Mouse (Mus musculus) yolk sac, embryonic 10.5 days (tissue): ENCODE data around the gene Aebp1.

Experiments used
- DNase-seq: peaks from one replicate; pipeline ENCODE4 v3.0.0-alpha.2; 2017; ENCODE audit warnings: low spot score

Gene Aebp1

DNA sequence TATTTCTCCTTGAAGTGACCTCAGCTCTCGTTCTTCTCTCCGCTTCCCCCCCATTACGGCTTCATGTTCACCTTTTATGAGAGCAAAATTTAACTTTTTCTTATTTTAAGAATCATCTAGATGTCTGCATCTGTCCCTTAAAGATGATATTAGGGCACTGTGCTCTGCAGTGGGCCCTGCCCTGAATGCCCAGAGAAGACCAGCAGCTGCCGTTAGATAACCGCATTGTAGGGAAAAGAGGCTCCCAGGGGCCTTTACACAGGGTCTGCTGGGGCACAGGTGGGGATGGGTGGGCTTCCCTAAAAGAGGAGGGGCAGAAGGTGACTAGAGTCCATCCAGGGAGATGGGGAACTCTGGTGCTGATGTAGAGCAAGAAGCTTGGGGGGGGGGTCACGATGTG is 32.1 kb downstream of the Aebp1 start:
- DNase-seq, result no peak

GRCm38 (mm10) chr11:5897230-5897629 is 35.5 kb downstream of the Aebp1 start:
- no peak for DNase-seq

DNA sequence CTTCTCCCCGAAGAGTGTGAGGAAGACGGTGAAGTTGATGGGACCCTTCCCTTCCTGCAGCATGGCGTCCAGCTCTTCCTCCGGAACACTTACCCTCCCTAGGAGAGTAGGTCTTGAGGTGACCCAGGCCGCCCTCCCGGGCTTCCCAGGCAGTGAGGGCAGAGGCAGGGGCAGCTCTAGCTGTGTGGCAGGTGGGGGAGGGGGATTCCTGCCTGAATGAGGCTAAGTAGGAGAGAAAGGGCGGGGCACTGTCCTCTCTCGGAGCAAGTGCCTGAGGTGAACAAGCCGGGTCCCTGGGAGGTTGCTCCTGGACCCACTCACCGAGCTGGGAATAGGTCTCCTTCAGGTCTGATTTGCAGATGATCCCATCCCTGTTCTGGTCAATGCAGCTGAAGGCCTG is 36.1 kb downstream of the Aebp1 start:
- DNase-seq, result no peak

- no peak for DNase-seq
Measured at GRCm38 (mm10) chr11:5898531-5898930, 36.8 kb downstream of the Aebp1 start, which contains the start of gene Myl7. TSS of gene Myl7 (minus strand) at chr11:5898782.

DNA sequence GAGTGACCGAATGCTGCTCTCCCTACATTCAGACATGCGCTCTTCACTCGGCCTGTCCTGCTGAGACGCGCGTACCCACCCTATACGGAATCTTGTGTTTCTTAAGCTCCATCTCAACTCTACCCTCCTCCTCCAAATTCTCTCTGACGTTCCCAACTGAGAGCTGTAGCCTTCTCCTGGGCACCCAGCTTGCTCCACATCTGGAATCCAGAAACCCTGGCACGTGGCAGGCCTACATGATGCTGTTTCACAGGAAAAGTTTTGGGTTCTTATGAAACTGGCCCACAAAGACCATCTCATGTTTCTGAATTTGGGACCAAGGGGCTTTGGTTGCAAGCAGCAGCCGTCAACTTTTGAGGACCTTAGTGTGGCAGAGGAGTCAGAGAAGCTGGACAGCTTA is 37.5 kb downstream of the Aebp1 start:
- DNase-seq, result no peak

DNA sequence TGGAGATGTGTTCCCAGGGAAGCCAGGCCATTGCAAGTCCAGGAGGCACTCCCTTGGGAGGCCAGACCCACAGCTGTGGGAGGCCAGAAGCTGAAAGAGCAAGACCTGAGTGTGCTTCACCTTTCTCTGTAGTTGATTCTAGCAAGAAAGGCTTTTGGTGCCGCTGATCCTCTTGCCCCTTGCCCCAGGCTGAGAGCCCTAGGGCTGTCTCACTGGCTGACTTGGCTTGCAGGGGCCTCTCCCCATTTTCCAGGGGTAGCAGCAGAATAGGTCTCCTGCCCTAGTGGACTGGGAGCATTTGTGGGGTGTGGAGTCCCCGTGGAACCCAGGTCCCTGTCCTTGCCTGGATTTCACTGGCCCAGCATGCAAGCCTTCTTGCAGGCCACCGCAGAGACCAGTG is 39.6 kb downstream of the Aebp1 start:
- no peak for DNase-seq

GRCm38 (mm10) chr11:5901950-5902349 is 40.2 kb downstream of the Aebp1 start:
- DNase-seq, result peak; percentile 30

DNA sequence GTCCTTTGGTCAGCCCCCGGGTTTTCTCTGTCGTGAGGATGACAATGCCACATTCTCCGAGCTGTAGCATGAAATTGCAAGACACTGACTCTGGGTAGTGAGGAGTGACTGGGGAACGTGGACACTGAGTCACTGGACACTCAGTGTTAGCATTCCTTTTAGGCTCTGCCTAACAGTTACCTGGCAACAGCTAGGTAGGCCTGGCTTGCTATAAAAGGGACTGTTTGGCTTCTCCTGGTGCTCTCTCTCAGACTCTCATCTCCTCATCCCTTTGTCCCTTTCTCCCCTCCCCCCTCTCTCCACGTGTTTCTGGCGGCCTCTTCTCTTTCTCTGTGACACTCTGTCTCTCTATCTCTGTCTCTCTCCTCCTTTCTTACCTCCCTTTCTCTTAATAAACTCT is 40.6 kb downstream of the Aebp1 start:
- no peak for DNase-seq

- DNase-seq, result no peak
Measured at GRCm38 (mm10) chr11:5903844-5904243, 42.1 kb downstream of the Aebp1 start.

GRCm38 (mm10) chr11:5904357-5904756 is 42.6 kb downstream of the Aebp1 start:
- no peak for DNase-seq

DNA sequence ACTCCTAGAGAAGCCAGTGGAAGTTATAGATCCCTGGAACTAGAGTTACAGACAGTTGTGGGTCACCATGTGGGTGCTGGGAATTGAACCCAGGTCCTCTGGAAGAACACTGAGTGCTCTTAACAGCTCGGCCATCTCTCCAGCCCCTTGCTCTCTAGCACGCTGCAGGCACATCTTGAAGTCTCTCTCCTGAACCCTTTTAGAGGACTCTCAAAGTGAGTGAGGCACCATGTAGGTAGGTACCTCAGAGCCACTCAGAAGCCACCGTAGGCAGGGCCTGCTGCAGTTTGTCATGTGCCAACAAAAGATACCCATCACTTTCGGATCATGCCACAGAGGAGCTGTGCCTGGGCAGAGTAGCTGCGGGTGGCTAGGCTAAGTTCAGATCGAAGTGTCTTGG is 43.1 kb downstream of the Aebp1 start:
- DNase-seq, result no peak

- no peak for DNase-seq
Measured at GRCm38 (mm10) chr11:5905778-5906518, 44.2 kb downstream of the Aebp1 start.

DNA sequence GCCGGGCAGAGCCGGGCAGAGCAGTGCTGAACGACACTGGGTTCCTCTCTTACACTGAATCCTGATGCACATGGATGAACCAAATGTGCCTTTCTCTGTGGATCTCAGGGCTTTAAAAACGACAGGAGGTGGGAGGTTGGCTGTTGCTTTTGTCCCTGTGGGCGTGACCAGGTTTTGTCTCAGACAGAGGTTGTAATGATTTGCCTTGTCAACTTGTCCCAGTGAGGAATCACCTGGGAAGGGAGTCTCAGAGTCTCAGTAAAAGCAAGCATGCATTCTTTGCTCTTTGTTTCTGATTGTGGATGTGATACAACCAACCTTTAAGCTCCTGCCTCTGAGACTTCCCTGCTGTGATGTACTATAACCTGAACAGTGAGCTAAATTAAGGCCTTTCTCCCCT is 45.3 kb downstream of the Aebp1 start:
- no peak for DNase-seq

GRCm38 (mm10) chr11:5908642-5909041 is 46.9 kb downstream of the Aebp1 start:
- DNase-seq, result no peak

DNA sequence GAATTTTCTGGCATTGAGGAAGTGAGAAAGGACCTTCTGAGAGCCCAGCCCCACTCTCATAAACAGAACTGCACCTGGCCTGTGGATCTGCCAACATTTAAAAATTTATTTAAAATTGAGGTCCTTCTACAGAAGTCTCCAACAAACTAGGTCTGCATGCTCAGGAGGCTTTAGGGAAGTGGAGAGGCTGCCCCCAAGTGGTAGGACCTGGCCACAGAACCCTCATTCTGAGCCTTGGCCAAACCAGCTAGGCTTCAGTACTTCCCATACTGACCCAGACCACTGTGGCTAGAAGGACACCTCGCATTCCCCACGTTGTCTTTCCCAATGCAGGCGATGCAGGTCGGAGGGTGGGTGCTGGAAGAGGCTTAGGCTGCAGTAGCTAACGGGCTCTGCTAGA is 50.9 kb downstream of the Aebp1 start:
- DNase-seq, result peak; percentile 31

DNA sequence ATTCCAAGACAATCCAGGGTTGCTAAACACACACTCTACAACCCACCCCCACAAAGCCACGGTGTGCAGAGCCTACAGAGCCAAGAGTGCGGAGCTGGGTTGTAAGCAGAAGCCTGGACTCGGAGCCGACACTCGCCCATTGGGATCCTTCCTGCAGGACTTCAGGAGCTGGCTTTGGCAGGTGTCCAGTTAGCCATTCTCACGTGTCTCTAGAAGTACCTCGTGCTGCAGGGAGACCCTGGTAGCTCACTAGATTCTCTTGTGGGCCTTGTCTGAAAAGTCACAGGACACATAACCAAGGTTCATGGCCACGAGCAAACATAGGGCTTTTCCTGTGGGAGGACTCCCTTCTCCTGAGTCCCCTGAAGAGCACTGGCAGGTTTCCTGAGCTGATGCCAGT is 51.5 kb downstream of the Aebp1 start:
- no peak for DNase-seq

GRCm38 (mm10) chr11:5913936-5914335 is 52.2 kb downstream of the Aebp1 start:
- no peak for DNase-seq

DNA sequence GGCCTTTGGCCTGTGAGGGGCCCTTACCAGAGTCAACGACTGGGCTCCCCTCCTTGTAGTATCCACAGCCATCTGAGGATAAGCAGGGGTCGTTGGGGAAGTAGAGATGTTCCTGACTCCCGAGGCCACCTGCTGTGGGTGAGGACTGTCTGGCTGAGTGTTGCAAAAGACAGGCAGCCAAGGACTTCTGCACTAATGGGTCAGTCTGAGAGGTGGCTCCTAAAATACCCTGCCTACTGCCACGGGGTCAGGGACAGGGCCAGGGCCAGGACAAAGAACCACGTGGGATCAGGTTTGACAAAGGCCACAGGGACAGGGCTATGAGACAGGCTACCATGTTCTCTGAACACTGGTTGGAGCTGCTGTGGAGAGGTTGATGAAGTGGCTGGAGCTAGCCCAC is 53.2 kb downstream of the Aebp1 start:
- no peak for DNase-seq

- no peak for DNase-seq
Measured at GRCm38 (mm10) chr11:5915429-5916177, 53.9 kb downstream of the Aebp1 start.

DNA sequence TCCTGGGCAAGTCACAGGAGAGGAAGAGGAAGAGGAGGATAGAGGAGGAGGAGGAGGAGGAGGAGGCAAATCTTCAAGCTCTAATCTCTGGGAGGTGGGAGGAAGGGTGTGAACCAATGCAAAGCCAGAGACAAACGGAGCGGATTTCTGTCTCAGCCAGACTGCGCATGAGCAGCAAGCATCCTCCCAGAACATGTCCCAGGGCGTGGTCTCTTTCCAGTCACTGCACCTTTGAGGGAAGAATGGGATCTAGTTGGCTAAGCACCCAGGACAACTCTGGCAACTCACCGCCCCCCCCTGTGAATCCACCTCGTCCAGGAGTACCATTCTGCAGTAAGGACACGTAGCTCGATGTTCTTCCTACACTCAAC is 54.4 kb downstream of the Aebp1 start:
- DNase-seq, result no peak

DNA sequence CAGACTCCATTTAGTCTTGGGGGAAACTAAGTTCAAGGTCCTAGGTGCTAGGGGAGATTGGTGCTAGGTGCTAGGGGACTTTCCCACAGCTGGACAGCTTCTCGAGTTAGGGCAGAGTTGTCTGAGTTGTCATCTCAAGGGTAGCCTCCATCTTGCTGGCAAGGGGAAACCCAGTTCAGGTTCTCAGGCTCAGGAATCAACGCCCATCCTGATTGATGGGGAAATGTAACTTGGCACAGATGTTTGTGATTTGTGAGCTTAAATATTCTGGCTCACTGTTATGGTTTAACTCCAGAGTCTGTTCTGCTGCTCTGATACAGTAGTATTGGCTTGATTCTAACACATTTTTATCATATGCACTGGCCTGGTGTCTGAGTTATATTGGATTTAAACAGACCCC is 56.4 kb downstream of the Aebp1 start:
- no peak for DNase-seq

GRCm38 (mm10) chr11:5919606-5920005 is 57.9 kb downstream of the Aebp1 start:
- DNase-seq, result no peak

GRCm38 (mm10) chr11:5920323-5920960 is 58.7 kb downstream of the Aebp1 start:
- no peak for DNase-seq
